Mouse (Mus musculus) embryonic facial prominence, embryonic 11.5 days (tissue): ENCODE results near the gene March1. TPM values are rescaled to one million over a fixed set of nuclear protein-coding genes. Genes with fewer than 3 reads are reported as not detected.

Experiments
- ATAC-seq: fragments of 200-750 bp; cut with Nextera tagmentation; replicated peaks from 2 replicates; pipeline ENCODE4 v1.8.0; 2017; ENCODE audit warnings: low read depth; ENCODE audit not compliant: insufficient number of reproducible peaks, low FRiP score, low TSS enrichment
- DNase-seq: peaks from one replicate; pipeline ENCODE4 v3.0.0-alpha.2; 2015; ENCODE audit warnings: low spot score
- H3K27ac ChIP-seq: fragments of 300-500 bp; sonication (generic); replicated peaks from 2 replicates; pipeline ENCODE4 v1.5.1; 2014; ENCODE audit warnings: mild to moderate bottlenecking, low read depth, low read length, control low read depth
- H3K27me3 ChIP-seq: fragments of 300-500 bp; sonication (generic); 2 replicates; pipeline ENCODE4 v1.6.1; 2014; ENCODE audit warnings: mild to moderate bottlenecking, low read length, moderate library complexity, mixed read lengths; ENCODE audit not compliant: control insufficient read depth, insufficient read depth
- H3K36me3 ChIP-seq: fragments of 300-500 bp; sonication (generic); replicated peaks from 2 replicates; pipeline ENCODE4 v1.6.1; 2014; ENCODE audit warnings: low read depth, mild to moderate bottlenecking, low read length, moderate library complexity, mixed read lengths; ENCODE audit not compliant: control insufficient read depth, insufficient read depth
- H3K4me1 ChIP-seq: fragments of 300-500 bp; sonication (generic); 2 replicates; pipeline ENCODE4 v1.6.1; 2014; ENCODE audit warnings: low read length, mixed read lengths; ENCODE audit not compliant: control insufficient read depth, insufficient read depth
- H3K4me2 ChIP-seq: fragments of 300-500 bp; sonication (generic); 2 replicates; pipeline ENCODE4 v1.6.1; 2014; ENCODE audit warnings: low read depth, mild to moderate bottlenecking, control low read depth, low read length, moderate library complexity
- H3K4me3 ChIP-seq: fragments of 300-500 bp; sonication (generic); 2 replicates; pipeline ENCODE4 v1.5.1; 2014; ENCODE audit warnings: low read depth, low read length, control low read depth
- H3K9ac ChIP-seq: fragments of 300-500 bp; sonication (generic); replicated peaks from 2 replicates; pipeline ENCODE4 v1.6.1; 2014; ENCODE audit warnings: mild to moderate bottlenecking, control low read depth, low read length
- H3K9me3 ChIP-seq: fragments of 300-500 bp; sonication (generic); replicated peaks from 2 replicates; pipeline ENCODE4 v1.6.1; 2016; ENCODE audit warnings: mild to moderate bottlenecking, low read length, inconsistent platforms, mixed read lengths; ENCODE audit not compliant: control insufficient read depth
- WGBS: fragments of 180-500 bp; shearing (Covaris S2); extraction: QIAGEN DNeasy Blood & Tissue Kit; methylation state at CpG from one replicate; pipeline ENCODE4 v1.1.7; 2014; 5-methylcytosine and 5-hydroxymethylcytosine counted together
- polyA plus RNA-seq: library from polyadenylated mRNA; unstranded; fragments of >200 nt; fragmentation: Nextera tagmentation; extraction: Ambion mirVana; gene quantifications from 2 replicates; pipeline ENCODE4 v1.2.1, GENCODE M21; 2014

Gene March1
- polyA plus RNA-seq, 1 experiment from 2014 or later: 0.70 TPM

GRCm38 (mm10) chr8:65655924-65656323, 38.2 kb downstream of the March1 start:
- Histone ChIP-seq H3K9ac (no peak overlapping the region), H3K36me3 (no peaks in the 10 kb centered on the region), H3K9me3 (no peaks in the 10 kb centered on the region), H3K27me3 (no peaks in the 10 kb centered on the region), H3K27ac (no peak overlapping the region), H3K4me3 (no peak overlapping the region), H3K4me2 (no peak overlapping the region), H3K4me1 (no peaks in the 10 kb centered on the region)
- DNase-seq: no peak
- 89% methylated on average over 6 of the region's 6 CpGs for WGBS
- no peak for ATAC-seq

DNA sequence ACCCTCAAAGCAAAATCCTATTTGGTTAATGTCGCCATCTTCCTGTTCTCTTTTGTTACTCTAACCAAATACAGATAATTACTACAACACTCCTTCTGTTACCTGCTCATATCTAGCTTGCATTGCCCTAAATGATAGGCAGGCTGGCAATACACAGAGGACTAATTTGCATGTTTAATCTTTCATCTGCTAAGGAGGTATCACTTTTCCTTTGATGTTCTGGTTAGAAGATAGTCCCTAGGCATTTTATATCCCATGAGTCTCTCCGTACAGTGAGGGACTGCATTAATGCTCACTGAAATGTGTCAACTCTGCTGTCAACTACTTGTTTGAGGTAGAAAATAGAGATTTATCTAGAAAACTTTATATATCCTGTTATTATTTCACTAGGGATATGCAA, 44.2 kb downstream of the March1 start:
- ATAC-seq (no peak), DNase-seq (no peak)
- H3K9ac ChIP-seq: no peak overlapping the region
- H3K4me3 ChIP-seq: no peak overlapping the region
- H3K4me2 ChIP-seq: no peak overlapping the region
- H3K4me1 ChIP-seq: no peaks in the 10 kb centered on the region
- no peaks in the 10 kb centered on the region for H3K9me3 ChIP-seq
- H3K27ac ChIP-seq: no peak overlapping the region
- 76% methylated on average over 2 of the region's 2 CpGs for WGBS
- H3K36me3 ChIP-seq: no peaks in the 10 kb centered on the region
- H3K27me3 ChIP-seq: no peaks in the 10 kb centered on the region

- Histone ChIP-seq H3K36me3 (no peaks in the 10 kb centered on the region), H3K9ac (no peak overlapping the region), H3K4me3 (no peak overlapping the region), H3K4me1 (no peaks in the 10 kb centered on the region), H3K9me3 (no peaks in the 10 kb centered on the region), H3K27me3 (no peaks in the 10 kb centered on the region), H3K27ac (no peak overlapping the region), H3K4me2 (no peak overlapping the region)
- ATAC-seq (no peak), DNase-seq (no peak)
- 78% methylated on average over 2 of the region's 2 CpGs for WGBS
Observed at GRCm38 (mm10) chr8:65665786-65666185, 48.1 kb downstream of the March1 start.

- Histone ChIP-seq H3K36me3 (no peaks in the 10 kb centered on the region), H3K4me1 (no peaks in the 10 kb centered on the region), H3K27me3 (no peaks in the 10 kb centered on the region), H3K9me3 (no peaks in the 10 kb centered on the region), H3K4me3 (no peak overlapping the region), H3K4me2 (no peak overlapping the region), H3K9ac (no peak overlapping the region), H3K27ac (no peak overlapping the region)
- DNase-seq (peak; percentile 7), ATAC-seq (no peak)
Observed at GRCm38 (mm10) chr8:65743066-65743465, 125.4 kb downstream of the March1 start.

- H3K4me3 ChIP-seq: no peak overlapping the region
Observed at GRCm38 (mm10) chr8:65775815-65776214, 158.1 kb downstream of the March1 start.

DNA sequence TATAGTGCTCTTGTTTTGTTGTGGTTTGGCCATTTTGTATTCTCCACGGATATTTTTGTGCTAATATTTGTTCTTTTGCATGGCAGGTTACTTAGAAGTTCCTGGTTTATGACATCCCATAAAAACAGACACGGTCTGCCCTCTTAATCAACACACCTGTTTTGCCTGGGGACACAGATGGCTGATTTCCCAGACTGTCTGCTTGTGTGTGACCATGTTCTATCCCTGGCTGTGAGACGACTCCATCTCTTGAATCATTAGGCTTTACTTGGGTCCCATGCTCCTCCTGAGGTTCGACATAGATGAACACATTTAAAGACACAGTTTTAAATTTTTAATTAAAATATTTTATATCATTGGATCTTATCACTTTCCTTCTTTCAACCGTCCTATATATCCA, 163.5 kb downstream of the March1 start:
- Histone ChIP-seq H3K9ac (no peak overlapping the region), H3K36me3 (no peaks in the 10 kb centered on the region), H3K9me3 (no peaks in the 10 kb centered on the region), H3K4me1 (no peaks in the 10 kb centered on the region), H3K4me3 (no peak overlapping the region), H3K4me2 (no peak overlapping the region), H3K27ac (no peak overlapping the region), H3K27me3 (no peaks in the 10 kb centered on the region)
- DNase-seq (no peak), ATAC-seq (no peak)
- 72% methylated on average over 5 of the region's 5 CpGs for WGBS

More at GRCm38 (mm10) chr8:65775815-65776214, 158.1 kb downstream of the March1 start:
- no peaks in the 10 kb centered on the region for H3K9me3 ChIP-seq
- H3K27me3 ChIP-seq: no peaks in the 10 kb centered on the region
- H3K9ac ChIP-seq: no peak overlapping the region
- ATAC-seq (no peak), DNase-seq (no peak)
- no peaks in the 10 kb centered on the region for H3K36me3 ChIP-seq
- 74% methylated on average over 2 of the region's 2 CpGs for WGBS
- H3K4me2 ChIP-seq: no peak overlapping the region
- H3K4me1 ChIP-seq: no peaks in the 10 kb centered on the region
- H3K27ac ChIP-seq: no peak overlapping the region

DNA sequence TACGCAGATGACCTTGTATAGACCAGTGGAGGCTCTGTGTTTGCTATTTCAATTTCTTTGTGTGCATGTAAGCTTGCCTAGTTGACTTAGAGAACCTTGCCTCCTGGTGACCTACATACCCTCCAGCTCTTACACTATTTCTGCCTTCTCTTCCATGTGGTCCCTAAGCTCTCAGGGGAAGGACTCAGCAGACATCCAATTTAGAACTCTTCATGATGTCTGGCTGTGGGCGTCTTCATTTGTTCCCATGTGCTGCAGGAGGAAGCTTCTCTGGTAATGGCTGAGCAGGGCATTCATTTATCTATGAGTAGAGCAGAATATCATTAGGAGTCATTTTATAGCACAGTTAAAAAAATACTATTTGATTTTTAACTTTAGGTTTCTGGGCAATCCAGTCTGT, 195.3 kb downstream of the March1 start:
- no peaks in the 10 kb centered on the region for H3K36me3 ChIP-seq
- WGBS: 88% methylated on average over 2 of the region's 2 CpGs
- no peaks in the 10 kb centered on the region for H3K9me3 ChIP-seq
- H3K27ac ChIP-seq: no peak overlapping the region
- no peak overlapping the region for H3K4me3 ChIP-seq
- H3K4me2 ChIP-seq: no peak overlapping the region
- no peaks in the 10 kb centered on the region for H3K27me3 ChIP-seq
- ATAC-seq (no peak), DNase-seq (no peak)
- no peaks in the 10 kb centered on the region for H3K4me1 ChIP-seq
- H3K9ac ChIP-seq: no peak overlapping the region

- no peak overlapping the region for H3K4me2 ChIP-seq
- WGBS: 81% methylated on average over 3 of the region's 3 CpGs
Observed at GRCm38 (mm10) chr8:65922294-65923019, 304.8 kb downstream of the March1 start.

More at GRCm38 (mm10) chr8:65922294-65923019, 304.8 kb downstream of the March1 start:
- Histone ChIP-seq H3K27ac (no peak overlapping the region), H3K4me3 (no peak overlapping the region), H3K27me3 (no peaks in the 10 kb centered on the region), H3K9me3 (no peaks in the 10 kb centered on the region), H3K9ac (no peak overlapping the region), H3K4me1 (no peaks in the 10 kb centered on the region), H3K36me3 (no peaks in the 10 kb centered on the region)
- no peak for DNase-seq
- ATAC-seq: no peak
